In the genomic region with DNA sequence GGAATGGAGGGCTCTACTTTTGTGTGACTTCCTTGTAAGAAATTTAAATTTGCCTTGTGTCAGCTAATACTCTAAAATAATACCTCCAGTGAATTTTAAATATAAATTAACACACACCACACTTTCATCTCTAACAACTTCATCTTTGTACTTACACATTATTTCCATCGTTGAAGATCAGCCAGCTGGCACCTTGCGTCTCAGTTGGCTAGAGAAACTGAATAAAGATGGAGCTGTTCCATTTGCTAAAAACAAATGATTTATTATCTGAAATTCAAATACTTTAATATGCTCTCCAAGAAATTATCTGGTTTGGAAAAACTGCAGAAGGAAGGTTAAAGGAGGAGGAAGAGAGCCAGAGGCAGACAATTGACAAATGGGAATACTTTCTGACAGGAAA, we compare ENCODE assay signal across 14 mouse cellular contexts.
A peak's percentile ranks its signal among the peaks of the same experiment; 100 is the strongest.
DNase-seq lines count a peak whose midpoint lies in the region; ATAC-seq and TF ChIP-seq lines count a peak whose summit lies in the region.
"Had no signal": no experiment of that assay in that cellular context is flagged by ENCODE, and none has a peak within 500 bp of the region (broad histone marks: within the 10 kb centered on the region; RNA-seq: fewer than 3 reads in every experiment).

No protein-coding gene starts in this region.

- DNase-seq in forebrain, postnatal 0 days: peak; percentile 59
- peak; percentile 23 to 46 for DNase-seq in left cerebral cortex, postnatal 25 days (ENCODE audit: low spot score in 2 of 2)
- no peak for DNase-seq in left cerebral cortex, adult 11 months (ENCODE audit: low spot score)
- DNase-seq in brain, embryonic 14.5 days (ENCODE audit: low read depth): peak; percentile 59
- DNase-seq in cerebellum, postnatal 25 days: peak; percentile 27 to 47
- DNase-seq in thymus, postnatal 4 days: no peak
- no peak for DNase-seq in B cell, adult 2 months
- DNase-seq: gastrocnemius, postnatal 36 days had no signal

- H3K27ac ChIP-seq in forebrain, postnatal 0 days (ENCODE audit: low read depth, low read length): no peak overlapping the region
- H3K27ac ChIP-seq in forebrain, embryonic 16.5 days (ENCODE audit: low read length): no peak overlapping the region; the same call in 1 of the 2 replicates
- H3K27ac ChIP-seq: limb, embryonic 15.5 days; macrophage; midbrain, embryonic 15.5 days had no signal

- TF ChIP-seq POLR2A in brain, embryonic 14.5 days (IDR thresholded peaks at IDR 0.05; ENCODE audit: borderline replicate concordance, extremely low read depth, insufficient read depth, insufficient read length, poor library complexity, severe bottlenecking): no peak

- H3K9ac ChIP-seq in forebrain, postnatal 0 days: no peak overlapping the region
- no peak overlapping the region for H3K9ac ChIP-seq in forebrain, embryonic 16.5 days (replicated peaks; ENCODE audit: low read depth, low read length)
- H3K9ac ChIP-seq: heart, embryonic 12.5 days; limb, embryonic 15.5 days; midbrain, embryonic 15.5 days had no signal

- no peak overlapping the region for H3K4me2 ChIP-seq in forebrain, postnatal 0 days (ENCODE audit: low read depth)
- H3K4me2 ChIP-seq in forebrain, embryonic 16.5 days (ENCODE audit: low read length): no peak overlapping the region
- H3K4me2 ChIP-seq: heart, embryonic 12.5 days; limb, embryonic 15.5 days; midbrain, embryonic 15.5 days had no signal

- H3K4me3 ChIP-seq in forebrain, postnatal 0 days (ENCODE audit: low read depth, low read length): no peak overlapping the region
- no peak overlapping the region for H3K4me3 ChIP-seq in forebrain, embryonic 16.5 days (replicated peaks; ENCODE audit: low read length)
- H3K4me3 ChIP-seq: heart, embryonic 12.5 days; limb, embryonic 15.5 days; midbrain, embryonic 15.5 days had no signal

- H3K9me3 ChIP-seq in forebrain, postnatal 0 days (ENCODE audit: low read length): no peaks in the 10 kb centered on the region
- no peaks in the 10 kb centered on the region for H3K9me3 ChIP-seq in forebrain, embryonic 16.5 days (ENCODE audit: control insufficient read depth, low read length)
- H3K9me3 ChIP-seq: heart, embryonic 12.5 days; limb, embryonic 15.5 days; midbrain, embryonic 15.5 days had no signal

- H3K4me1 ChIP-seq in forebrain, postnatal 0 days (ENCODE audit: insufficient read depth): no peaks in the 10 kb centered on the region
- H3K4me1 ChIP-seq in forebrain, embryonic 16.5 days (replicated peaks; ENCODE audit: control insufficient read depth, insufficient read depth, low read length): no peaks in the 10 kb centered on the region
- H3K4me1 ChIP-seq: heart, embryonic 12.5 days; limb, embryonic 15.5 days; midbrain, embryonic 15.5 days had no signal

- 47% methylated on average over 2 of the region's 2 CpGs for WGBS in forebrain, postnatal 0 days
- 52% methylated on average over 2 of the region's 2 CpGs for WGBS in forebrain, embryonic 16.5 days

- no peaks in the 10 kb centered on the region for H3K27me3 ChIP-seq in forebrain, postnatal 0 days (ENCODE audit: insufficient read depth, low read length)
- no peaks in the 10 kb centered on the region for H3K27me3 ChIP-seq in forebrain, embryonic 16.5 days (replicated peaks; ENCODE audit: control insufficient read depth, insufficient read depth, low read length)
- H3K27me3 ChIP-seq: heart, embryonic 12.5 days; limb, embryonic 15.5 days; midbrain, embryonic 15.5 days had no signal

- no peak for TF ChIP-seq CTCF in forebrain, postnatal 0 days (IDR thresholded peaks at IDR 0.05; ENCODE audit: low read depth)
- TF ChIP-seq CTCF in brain, embryonic 14.5 days (IDR thresholded peaks at IDR 0.05; ENCODE audit: borderline replicate concordance, extremely low read depth, insufficient read depth, insufficient read length): no peak

- no peaks in the 10 kb centered on the region for H3K36me3 ChIP-seq in forebrain, postnatal 0 days (ENCODE audit: insufficient read depth)
- H3K36me3 ChIP-seq in forebrain, embryonic 16.5 days (ENCODE audit: control insufficient read depth, insufficient read depth): no peaks in the 10 kb centered on the region
- H3K36me3 ChIP-seq: heart, embryonic 12.5 days; limb, embryonic 15.5 days; midbrain, embryonic 15.5 days had no signal

- no peak for ATAC-seq in forebrain, postnatal 0 days
- ATAC-seq in forebrain, embryonic 16.5 days: no peak
- ATAC-seq: intestine, embryonic 16.5 days; midbrain, embryonic 15.5 days had no signal

- intact Hi-C loops in left cerebral cortex, postnatal 25 days (cut with DNase I): loop anchor here (5.0 kb wide), 1 partner anchor 1643 kb away; no protein-coding TSS in a partner anchor

Comparison
In these comparisons a context has a peak if more than half of its experiments do, and no peak if none do; other contexts are left out.
1. DNase-seq: peak in forebrain, postnatal 0 days (single experiment), left cerebral cortex, postnatal 25 days (2 of 2), brain, embryonic 14.5 days (single experiment) and cerebellum, postnatal 25 days (2 of 2); none in left cerebral cortex, adult 11 months (single experiment), thymus, postnatal 4 days (single experiment) and B cell, adult 2 months (0 of 2).